Mouse (Mus musculus) C2C12 (cell line): Measurements from ENCODE around the gene Arid5b.

Experiments used
- CEBPB ChIP-seq: IDR thresholded peaks from one replicate; pipeline ENCODE4 v1.6.1; 2011; ENCODE audit warnings: low read depth, mild to moderate bottlenecking, control low read depth, moderate library complexity
- CTCF ChIP-seq: IDR thresholded peaks from one replicate; pipeline ENCODE4 v1.5.1; 2011; ENCODE audit not compliant: control insufficient read depth, insufficient read depth, insufficient read length
- FOSL1 ChIP-seq: IDR thresholded peaks from one replicate; pipeline ENCODE4 v1.8.0; 2011; ENCODE audit warnings: mild to moderate bottlenecking, low read length; ENCODE audit not compliant: poor library complexity, insufficient read depth, severe bottlenecking
- MAX ChIP-seq: IDR thresholded peaks from one replicate; pipeline ENCODE4 v1.6.1; 2011; ENCODE audit warnings: mild to moderate bottlenecking, control low read depth
- MYOD1 ChIP-seq: IDR thresholded peaks from one replicate; pipeline ENCODE4 v1.6.1; 2011; ENCODE audit warnings: low read depth; ENCODE audit not compliant: control insufficient read depth, insufficient read length
- MYOG ChIP-seq: IDR thresholded peaks from one replicate; pipeline ENCODE4 v1.6.1; 2011; ENCODE audit not compliant: control insufficient read depth, insufficient read length; ENCODE audit errors: extremely low read depth
- USF1 ChIP-seq: IDR thresholded peaks from one replicate; pipeline ENCODE4 v1.6.1; 2011; ENCODE audit warnings: low read depth, mild to moderate bottlenecking, control low read depth, moderate library complexity

- TF ChIP-seq USF1 (no peak), CTCF (no peak), MAX (no peak), CEBPB (no peak), MYOD1 (no peak), FOSL1 (no peak), MYOG (no peak)
These were observed 66.3 kb downstream of the Arid5b start for GRCm38 (mm10) chr10:68212061-68212915.
